Mouse (Mus musculus) megakaryocyte, adult 5-6 weeks (primary cell): ENCODE data around the gene Lkaaear1. TPM values are rescaled to one million over a fixed set of nuclear protein-coding genes. Genes with fewer than 3 reads are reported as not detected.
A peak's percentile ranks its signal among the peaks of the same experiment; 100 is the strongest.

Source experiments
- ATAC-seq: 2 replicates; pipeline ENCODE4 v1.8.0; 2016; ENCODE audit warnings: mild to moderate bottlenecking, inconsistent platforms; ENCODE audit not compliant: poor library complexity, severe bottlenecking
- total RNA-seq, 2 experiments: library from RNA; stranded (forward) in 1 of 2; stranded (reverse) in 1 of 2; fragments of 153-499, 151-499 nt in 1 of 2; fragments of 221-1000, 200-1000 nt in 1 of 2; gene quantifications; 2 replicates each; pipeline versions ENCODE4 v1.2.3 to v1.2.4; 2015 to 2017

The Lkaaear1 gene
- total RNA-seq (2015) (not detected in 2 replicates), total RNA-seq (2017) (not detected in 2 replicates)

DNA sequence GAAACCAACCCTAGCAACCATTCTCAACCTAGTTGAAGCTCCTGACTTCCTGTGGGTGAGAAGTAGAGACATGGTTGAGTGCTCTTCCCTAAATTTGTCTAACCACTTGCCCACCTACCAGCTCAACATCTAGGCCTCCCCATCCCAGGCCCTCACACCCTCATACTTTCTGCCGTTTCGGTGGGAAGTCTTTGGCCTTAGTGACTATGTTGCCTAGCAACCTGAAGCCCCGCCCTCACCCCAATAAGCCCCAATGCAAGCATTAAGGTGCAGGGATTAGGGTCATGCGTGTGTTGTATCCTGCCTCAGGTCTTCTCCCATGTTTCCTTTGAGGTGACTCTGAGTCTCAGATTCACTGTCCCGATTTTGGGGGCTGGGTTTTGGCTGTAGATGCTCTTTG is at the start of gene Lkaaear1:
Lkaaear1 (minus strand) TSS at position 202 of the 400 bp plus-strand sequence.
- ATAC-seq: no peak

- ATAC-seq: no peak
These were observed 31.8 kb upstream of the Lkaaear1 start for GRCm38 (mm10) chr2:181730051-181730450.

DNA sequence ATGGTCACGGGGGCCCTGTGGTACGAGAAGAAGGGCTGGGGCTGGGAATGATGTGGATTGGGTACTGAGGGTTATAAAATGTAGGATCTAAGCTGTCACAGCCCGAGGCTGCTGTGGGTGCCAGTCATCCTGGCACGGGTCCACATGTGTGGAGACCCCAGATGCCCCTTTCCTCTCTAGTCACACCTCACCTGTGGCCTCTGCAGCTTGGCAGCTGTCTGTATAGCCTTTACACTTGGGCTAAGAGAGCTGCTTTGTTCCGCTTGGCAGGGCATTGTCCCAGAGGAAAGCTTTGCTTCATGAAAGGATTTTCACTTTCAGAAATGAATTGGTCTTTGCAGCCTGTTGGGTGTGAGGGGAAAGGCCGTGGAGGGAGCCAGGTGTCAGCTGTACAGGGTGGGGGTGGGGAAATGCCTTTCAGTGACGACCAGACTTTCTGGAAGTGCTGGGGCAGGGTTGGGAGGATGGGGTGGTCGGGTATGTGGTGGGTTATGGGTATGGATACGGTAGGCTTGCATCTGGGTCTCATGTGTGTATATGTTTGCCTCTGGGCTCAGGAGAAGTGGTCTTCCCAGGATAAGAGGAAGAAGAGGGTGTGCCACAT is 29.5 kb upstream of the Lkaaear1 start:
- ATAC-seq: no peak

DNA sequence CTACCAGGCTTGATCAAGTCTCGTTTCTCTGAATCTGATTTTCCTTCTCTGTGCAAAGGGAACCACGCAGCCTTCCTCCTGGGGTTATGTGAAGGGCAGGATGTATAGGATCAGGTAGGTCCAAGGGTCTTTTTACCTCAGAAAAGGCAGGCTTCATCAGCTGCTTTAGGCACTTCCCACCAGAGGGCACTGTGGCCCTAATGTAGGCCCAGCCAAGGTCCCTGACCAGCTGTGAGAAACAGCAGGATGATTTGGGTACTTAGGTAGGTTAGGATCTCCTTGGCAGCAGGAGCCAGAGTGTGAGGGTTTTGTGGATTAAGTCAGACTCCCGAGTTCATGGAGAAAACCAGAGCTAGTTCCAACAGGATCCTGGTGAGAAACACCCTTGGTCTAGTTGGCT is 24.0 kb upstream of the Lkaaear1 start:
- ATAC-seq: peak; percentile 60

GRCm38 (mm10) chr2:181721200-181721599 is 23.0 kb upstream of the Lkaaear1 start:
- ATAC-seq: no peak

- no peak for ATAC-seq
These were observed 21.8 kb upstream of the Lkaaear1 start for GRCm38 (mm10) chr2:181720061-181720460.

DNA sequence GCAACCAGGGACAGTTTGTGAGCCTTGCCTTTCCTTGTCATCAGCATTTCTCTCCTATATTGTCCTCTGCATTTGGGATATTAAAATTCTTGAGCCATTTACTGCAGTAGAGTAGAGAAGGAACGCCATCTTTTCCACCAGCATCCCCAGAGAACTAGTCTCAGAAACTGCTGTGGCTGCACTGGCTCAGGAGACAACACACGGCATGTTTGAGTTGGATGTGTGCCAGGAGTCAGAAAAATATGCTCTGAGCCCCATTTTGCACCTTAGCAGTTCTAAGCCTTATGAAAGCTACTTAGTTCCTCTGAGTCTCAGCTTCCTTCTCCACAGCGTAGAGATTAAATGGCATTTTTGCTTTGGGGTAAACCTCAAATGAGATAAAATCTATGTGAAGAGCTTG is 18.7 kb upstream of the Lkaaear1 start:
- no peak for ATAC-seq

- ATAC-seq: no peak
These were observed 17.1 kb upstream of the Lkaaear1 start for GRCm38 (mm10) chr2:181715382-181715781.

DNA sequence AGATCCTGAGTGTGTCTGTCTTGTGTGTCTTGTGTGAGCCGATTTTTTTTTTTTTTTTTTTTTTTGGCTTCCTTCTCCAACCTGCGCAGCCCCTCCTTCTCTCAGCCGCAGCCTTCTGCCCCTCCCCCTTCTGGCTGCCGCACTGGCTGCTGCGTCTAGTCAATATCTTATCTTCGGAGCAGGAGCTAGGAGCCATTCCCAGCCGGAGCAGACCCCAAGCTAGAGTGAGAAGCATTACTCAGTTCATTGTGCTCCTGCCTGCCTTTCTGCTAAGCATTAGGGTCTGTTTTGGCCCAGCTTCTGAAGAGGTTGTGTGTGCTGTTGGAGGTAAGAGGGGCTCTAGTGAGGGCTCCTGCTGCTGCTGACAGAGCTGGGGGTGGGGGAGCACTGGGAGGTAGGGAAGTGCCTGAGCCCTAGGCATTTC is 16.7 kb upstream of the Lkaaear1 start, which contains the start of gene Oprl1:
Oprl1 (plus strand) TSS at position 114 of the 424 bp plus-strand sequence.
- peak; percentile 49 for ATAC-seq

DNA sequence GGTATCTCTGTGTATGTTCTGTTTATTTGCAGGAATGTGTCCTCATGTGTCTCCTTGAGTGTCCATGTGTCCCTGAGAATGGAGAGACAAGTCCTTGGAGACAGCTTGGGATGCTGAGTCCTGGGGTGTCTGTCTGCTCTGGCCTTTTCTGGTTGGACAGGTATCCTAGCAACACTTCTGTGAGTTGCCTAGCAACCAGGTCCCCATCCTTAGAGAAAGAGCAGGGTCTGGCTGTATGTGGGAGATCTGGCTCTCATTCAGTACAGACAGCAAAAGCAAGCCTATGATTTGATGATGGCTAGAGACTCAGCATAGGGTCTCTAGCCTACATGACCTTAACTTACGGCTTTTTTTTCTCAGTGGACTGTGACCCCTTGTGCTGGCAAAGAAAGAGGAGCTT is 15.5 kb upstream of the Lkaaear1 start:
- ATAC-seq: no peak

- peak; percentile 96 for ATAC-seq
These were observed 8.4 kb upstream of the Lkaaear1 start for GRCm38 (mm10) chr2:181706668-181707067.

DNA sequence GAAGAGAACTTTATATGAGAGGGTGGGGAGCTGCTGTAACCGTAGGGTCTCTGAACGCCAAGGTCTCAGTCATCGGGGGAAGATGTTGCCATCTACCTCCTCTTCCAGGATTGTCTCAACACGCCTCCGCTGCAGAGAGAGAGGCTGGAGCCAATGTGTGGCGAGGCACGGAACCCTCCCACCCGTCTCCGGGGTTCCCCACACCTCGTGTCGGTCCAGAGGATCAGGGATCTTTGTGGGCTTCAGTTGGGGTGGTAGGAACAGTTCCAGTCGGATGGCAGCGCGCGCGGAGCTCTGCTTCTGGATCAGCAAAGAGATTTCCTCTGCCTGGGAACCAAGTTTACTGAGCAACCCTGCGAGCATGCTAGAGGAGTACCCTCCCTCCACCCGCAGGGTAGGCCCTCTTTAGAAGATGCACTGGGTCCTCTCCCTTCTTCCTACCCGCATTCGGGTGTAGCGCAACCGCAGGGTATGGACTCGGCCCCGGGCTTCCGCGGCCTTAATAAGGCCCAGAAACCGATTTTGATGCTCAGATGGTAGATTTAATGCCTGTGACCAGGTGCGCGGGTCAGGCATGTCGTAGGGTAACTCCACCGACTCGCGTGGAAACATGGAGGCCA is 1.3 kb downstream of the Lkaaear1 start:
- ATAC-seq: no peak

DNA sequence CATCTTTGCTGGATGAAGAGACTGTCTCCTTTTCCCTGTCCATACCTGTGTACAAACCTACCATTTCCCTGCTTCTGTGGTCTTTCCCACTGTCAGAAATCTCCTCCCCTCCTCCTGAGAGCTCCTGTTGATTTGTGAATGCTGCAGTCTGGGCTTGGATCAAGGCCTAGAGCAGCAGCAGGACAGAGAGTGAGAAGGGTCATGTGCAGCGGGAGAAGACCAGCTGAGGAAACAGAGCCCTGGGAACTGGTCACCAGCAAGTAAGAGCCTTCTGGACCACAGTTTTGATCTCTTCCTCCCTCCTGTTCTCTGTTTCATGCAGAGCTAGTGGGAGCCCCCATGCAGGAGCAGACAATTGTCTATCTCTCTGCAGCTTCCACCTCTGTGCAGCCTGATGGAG is 2.5 kb downstream of the Lkaaear1 start:
- ATAC-seq: no peak

- ATAC-seq: no peak
These were observed 3.7 kb downstream of the Lkaaear1 start for GRCm38 (mm10) chr2:181694581-181694980.

DNA sequence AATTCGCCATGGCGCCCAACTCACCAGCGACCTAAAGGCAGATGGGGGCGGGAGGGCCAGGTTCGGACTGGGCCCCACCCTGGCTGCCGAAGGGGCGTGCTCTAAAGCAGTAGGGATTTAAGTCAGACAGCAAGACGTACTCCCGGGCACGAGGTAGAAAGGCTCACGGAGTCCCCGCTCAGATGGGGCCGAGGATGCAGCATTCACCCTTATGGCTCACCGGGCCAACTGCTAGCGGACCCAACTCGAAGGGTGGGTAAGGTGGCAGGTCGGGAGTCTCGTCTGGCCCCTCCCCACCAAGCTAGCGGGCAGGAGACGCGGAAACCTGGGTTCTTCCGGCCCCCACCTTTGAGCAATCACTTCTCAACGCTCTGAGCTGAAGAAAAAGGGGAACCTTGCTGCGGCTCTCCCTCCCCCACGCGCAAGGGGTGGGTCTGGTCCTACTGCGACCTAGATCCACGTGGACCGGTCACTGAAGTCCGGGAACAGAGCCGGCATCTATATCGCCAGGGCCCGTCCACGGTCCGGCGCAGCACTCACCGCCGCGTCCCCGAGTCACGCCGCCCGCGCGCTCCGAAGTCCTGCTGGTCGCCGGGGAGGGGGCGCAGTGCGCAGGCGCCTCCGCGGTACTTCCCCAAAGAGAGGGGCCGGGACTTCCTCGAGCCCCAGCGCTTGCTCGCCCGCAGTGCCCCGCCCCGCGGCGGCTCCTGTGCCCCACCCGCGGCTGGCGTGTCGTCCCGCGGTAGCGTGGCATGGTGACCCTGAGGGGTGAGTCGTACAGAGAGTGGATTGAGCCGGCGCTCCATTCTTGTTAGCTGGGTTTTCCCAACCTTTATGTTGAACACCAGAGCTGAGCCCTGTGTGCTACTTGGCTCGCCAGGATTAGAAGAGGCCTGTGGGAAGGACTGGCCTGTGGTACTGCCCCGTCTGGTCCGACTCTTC is 4.6 kb downstream of the Lkaaear1 start, which contains the start of gene Rgs19:
Rgs19 (minus strand) TSS at position 639 of the 942 bp plus-strand sequence.
- ATAC-seq: peak; percentile 75

GRCm38 (mm10) chr2:181692304-181692703 is 5.9 kb downstream of the Lkaaear1 start:
- ATAC-seq: no peak

DNA sequence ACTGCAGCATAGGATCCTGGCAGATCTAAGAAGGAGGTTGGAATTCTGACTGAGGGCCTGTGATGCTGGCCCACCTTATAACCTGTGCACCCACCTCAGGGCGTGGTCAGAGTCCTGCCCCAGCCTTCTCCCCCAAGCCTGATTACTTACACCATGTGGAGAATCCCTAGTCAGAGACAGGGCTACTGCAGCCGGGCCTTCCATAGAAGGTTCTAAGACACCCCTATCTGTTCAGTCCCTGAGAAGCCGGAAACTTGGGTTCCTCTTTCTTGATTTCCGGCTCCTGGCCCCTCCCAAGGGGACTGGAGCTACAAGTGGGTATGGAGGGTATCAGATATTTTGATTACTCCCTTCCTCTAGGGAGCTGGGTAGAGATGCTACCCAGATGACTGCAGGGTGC is 6.7 kb downstream of the Lkaaear1 start:
- peak; percentile 50 for ATAC-seq

- ATAC-seq: no peak
These were observed 7.2 kb downstream of the Lkaaear1 start for GRCm38 (mm10) chr2:181691083-181691482.

- ATAC-seq: no peak
These were observed 8.6 kb downstream of the Lkaaear1 start for GRCm38 (mm10) chr2:181689466-181690160.

GRCm38 (mm10) chr2:181687586-181687985 is 10.7 kb downstream of the Lkaaear1 start:
- no peak for ATAC-seq

- ATAC-seq: no peak
These were observed 12.6 kb downstream of the Lkaaear1 start for GRCm38 (mm10) chr2:181685686-181686085.
